Mouse (Mus musculus) mouse embryonic stem cell (cell line): ENCODE data around the gene Primpol.

Experiments used
- in situ Hi-C, 2 experiments: fragments of 300-500 bp; cut with MboI; formaldehyde crosslinking; loops; 1 replicate in 1 of 2; 3 replicates in 1 of 2; pipeline ENCODE4 v1.14.3; 2019 to 2020; ENCODE audit warnings: low sequenced_read_pairs in 2 of 2, low pct_unique_long_range_greater_than_20kb in 1 of 2, mixed read lengths in 1 of 2; ENCODE audit not compliant: unreplicated experiment in 1 of 2

Gene Primpol

GRCm38 (mm10) chr8:46616879-46617689, at the start of gene Primpol, which contains the start of gene Casp3:
TSS of gene Primpol (minus strand) at chr8:46617212.
TSS of gene Casp3 (plus strand) at chr8:46617291.
- in situ Hi-C loops: no loop called here

DNA sequence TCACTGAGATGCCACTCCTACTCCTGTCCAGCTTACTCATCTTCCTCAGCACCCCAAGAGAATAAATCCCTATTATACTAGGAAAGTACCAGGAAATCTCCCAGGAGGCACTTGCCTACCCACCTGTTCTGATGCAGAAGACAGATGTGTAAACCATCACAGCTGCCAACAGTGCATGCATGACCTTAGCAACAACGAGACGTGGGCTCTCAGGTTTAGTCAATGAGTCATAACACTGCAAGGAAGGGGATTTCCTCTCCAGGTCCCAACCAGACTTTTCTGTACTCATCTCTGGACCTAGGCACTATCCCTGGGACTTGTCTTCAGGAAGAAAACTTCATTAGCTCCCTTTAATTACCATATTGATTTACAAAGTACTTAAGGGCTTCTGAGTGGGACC, 38.9 kb upstream of the Primpol start:
- in situ Hi-C loops: no loop called here

- in situ Hi-C loops: no loop called here
Observed at GRCm38 (mm10) chr8:46651872-46652271, 34.9 kb upstream of the Primpol start.

DNA sequence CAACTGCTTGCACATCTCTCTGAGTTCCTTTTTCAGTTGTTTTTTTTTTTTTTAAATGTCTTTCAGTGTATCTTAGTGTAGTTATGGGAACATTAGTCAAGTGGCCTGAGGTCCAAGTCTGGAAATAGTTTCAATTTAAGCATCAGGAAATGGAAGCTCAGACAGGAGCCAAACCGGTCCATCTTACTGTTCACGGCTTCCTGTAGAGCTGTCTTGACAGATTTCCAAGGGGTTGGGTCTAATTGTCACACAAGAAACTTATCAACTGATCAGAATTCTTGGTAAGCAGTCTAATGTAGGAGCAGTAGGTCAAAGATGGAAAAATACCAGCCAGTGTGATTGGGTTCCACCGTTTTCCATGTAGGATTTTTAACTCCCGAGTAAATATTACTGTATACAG, 31.4 kb upstream of the Primpol start:
- in situ Hi-C loops: no loop called here

DNA sequence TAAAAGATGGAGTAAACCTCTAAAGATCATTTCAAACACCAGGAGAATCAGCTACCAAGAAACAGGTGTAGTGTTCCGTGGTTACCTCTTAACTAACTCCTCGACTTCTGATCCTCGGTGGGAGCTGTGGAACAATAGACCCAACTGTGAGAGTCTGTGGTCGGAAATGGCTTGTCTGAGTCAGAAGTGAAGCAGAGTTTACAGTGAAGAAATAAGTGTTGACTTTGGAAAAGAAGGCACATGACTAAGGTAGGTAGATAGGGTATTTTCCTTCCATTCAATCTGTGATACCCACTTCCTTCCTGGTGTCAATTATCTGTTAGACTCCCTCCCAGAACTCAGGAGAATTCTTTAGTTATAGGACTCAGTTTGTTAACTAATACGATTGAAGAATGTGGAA, 24.3 kb upstream of the Primpol start:
- in situ Hi-C loops: no loop called here

GRCm38 (mm10) chr8:46639852-46640251, 22.8 kb upstream of the Primpol start:
- in situ Hi-C loops: no loop called here

- in situ Hi-C loops: no loop called here
Observed at GRCm38 (mm10) chr8:46639010-46639571, 22.1 kb upstream of the Primpol start.

DNA sequence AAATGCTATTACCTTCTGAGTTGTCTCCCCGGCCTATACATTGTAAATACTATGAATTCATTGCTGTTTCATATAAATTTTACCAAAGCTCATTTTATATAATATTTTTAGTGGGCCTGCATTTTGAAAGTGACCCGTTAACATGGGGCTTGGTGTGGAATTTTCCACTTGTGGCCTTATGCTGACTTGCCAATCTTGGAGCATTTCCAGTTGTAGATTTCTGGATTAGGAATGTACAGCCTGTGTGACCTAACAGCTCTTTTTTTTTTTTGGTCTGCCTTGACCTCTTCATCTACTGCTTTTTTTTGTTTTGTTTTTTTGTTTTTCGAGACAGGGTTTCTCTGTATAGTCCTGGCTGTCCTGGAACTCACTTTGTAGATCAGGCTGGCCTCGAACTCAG, 13.9 kb upstream of the Primpol start:
- in situ Hi-C loops: no loop called here

GRCm38 (mm10) chr8:46630422-46630821, 13.4 kb upstream of the Primpol start:
- in situ Hi-C loops: no loop called here

DNA sequence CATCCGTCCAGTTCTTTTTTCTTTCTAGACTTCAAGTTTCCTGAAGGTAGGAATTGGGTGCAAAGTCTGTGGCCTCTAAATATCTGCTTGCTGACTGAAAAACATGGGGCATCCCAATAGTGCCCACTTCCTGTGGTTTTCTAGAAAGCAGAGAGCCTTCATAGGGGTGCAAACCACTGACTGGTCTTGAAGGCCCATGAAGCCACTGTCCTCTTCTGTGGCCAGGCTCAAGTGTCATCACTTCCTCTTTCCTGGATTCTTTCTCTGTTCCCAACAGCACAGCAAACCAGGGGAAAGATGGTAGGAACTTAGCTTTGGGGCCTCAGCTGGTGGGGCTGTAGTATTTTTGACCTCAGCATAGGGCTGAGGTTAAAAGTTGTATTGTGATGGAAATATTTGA, 11.6 kb upstream of the Primpol start:
- in situ Hi-C loops: no loop called here

GRCm38 (mm10) chr8:46627881-46628280, 10.9 kb upstream of the Primpol start:
- in situ Hi-C loops: no loop called here

DNA sequence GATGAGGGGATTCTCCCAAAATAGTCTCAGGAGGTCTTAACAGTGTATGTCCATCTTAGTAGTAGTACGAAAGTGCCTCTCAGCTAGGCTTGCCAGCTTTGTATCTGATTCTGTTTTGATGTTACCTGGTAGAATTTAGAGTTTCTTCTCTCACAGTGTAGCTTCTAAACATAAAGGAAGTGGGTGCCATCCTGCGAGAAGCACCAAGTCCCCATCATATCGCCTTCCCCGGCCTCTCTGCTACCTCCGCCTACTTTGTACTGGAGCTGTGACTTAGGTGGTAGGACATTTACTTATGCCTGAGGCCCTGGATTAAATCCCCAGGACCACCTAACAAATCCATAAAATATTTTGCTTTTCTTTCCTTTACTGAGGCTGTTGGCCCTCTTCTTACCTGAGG, 9.6 kb upstream of the Primpol start:
- in situ Hi-C loops: no loop called here

DNA sequence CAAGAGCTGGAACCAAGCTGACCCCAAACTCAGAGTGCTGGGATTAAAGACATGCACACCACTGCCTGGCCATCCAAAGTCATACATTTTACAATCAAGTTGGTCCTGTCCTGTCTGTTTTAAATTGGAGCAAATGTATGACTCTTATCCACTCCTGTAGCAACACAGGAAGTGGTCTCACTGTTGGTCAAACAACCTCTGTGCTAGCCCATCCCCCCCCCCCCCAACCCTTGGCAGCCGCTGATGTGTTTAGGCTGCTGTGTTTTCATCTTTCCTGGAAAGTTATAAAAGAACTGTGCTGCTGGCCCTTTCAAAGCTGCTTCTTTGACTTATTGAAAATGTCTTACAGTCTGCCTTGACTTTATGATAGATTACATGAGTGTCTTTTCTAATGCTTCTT, 8.2 kb upstream of the Primpol start:
- in situ Hi-C loops: no loop called here

DNA sequence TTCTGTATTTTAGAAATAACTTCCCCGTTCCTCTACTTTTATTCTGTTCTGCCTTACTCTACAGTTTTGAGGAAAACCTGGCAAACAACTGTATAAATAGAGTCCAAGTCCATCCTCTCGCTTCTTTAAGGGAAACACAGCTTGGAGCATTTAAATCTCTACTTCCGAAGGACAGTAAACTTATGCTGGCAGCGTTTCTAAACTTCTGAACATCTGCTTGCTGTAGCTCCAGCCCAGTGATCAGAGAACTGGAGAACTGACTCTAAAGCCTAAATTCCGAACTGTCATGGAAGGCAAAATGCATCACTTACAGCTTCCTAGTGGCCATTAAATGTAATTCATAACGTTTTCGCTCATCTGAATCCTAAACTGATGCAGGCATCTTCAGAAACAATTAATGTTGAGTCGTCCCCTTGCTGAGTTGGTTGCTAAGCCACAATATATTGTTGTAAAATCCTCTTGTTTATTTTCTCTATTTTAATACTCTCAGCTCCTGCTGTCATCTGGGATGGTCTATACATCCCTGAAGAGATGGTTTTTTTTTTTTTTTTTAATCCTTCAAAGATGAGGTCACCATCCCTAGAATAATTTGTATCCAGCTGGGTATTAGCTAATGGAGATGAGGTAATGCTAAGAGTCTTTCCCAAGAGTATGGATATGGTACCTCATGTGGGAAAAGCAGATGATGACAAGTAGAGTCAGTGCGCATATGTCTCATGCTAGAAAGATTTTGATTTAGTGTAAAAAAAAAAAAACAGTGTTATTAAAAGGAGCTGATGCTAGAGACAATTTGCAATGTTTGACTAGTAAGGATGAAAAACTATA, 5.6 kb upstream of the Primpol start:
- in situ Hi-C loops: no loop called here

DNA sequence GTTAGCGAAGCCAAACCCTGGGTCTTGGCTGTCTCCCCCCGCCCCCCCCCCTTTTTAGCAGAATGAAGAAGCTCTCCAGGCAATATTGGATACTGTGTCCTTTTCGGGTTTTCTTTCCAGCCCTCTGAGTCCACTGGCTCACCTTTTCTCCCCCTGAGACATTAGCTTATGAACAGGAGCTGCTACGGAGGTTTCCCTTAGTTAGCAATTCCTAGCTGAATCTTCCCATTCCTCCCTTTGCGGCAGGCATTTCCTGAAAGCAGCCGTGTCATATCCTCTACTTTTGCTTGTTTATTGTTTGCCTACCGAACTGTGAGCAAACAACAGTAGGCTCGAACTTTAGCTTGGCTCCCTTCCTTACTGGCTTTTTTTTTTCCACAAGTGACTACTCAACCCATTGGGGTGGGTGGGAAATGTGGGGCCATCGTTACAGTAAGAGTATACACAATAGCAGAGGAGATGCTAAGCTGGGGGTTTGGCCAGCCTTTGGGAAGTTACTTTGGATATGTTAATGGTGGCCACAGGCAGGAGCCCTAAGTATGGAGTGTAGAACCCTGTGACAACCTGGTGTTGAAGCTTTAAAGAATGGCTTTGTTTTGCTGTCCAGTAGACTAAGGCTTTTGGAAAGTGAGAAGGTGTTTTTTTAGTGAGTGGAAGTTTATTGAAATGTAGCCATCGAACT, 1.8 kb upstream of the Primpol start:
- in situ Hi-C loops: no loop called here

DNA sequence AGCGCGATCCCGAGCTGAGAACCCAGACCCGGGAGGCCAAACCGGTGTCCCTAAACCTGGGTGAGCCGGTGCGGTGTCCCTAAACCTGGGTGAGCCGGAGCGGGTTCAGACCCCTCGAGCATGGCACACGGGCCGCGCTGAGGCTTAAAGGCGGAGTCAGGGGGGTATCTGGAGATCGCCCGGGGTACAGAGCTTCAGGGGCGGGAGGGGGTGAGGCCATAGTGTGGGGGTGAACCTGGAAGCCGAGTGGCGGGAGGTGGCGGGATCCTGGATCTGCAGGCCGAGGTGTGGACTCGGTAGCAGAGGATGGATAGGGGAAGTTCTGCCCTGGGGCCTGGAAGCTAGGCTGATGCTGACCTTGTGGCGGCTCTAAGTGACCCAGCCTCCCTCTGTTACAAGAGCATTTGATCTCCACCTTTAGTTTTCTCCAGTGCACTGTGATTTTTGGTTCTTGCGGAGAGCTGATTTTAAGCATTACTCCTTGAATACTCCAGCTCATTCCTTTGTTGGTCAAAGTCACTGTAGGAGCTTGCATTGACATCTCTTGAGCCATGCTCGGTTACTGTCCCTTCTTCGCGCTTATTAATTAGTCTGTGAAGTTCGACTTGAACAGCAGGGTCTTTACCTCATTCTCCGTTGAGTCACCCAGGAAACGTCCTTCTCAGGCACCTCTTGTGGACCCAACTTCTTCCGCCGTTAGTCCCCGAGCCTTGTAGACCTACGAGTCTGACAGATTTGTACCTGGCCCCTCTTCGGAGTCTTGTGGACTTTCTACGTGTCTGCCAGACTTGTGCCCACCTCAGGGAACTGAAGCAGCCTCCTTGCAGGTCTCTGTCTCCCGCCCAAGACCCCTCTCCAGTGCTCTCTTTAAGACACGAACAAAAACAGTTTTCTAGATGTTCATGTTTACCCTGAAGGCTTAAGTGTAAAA, 943 bp upstream of the Primpol start:
- in situ Hi-C loops: no loop called here

- in situ Hi-C loops: no loop called here
Observed at GRCm38 (mm10) chr8:46615936-46616335, 1.1 kb downstream of the Primpol start.

DNA sequence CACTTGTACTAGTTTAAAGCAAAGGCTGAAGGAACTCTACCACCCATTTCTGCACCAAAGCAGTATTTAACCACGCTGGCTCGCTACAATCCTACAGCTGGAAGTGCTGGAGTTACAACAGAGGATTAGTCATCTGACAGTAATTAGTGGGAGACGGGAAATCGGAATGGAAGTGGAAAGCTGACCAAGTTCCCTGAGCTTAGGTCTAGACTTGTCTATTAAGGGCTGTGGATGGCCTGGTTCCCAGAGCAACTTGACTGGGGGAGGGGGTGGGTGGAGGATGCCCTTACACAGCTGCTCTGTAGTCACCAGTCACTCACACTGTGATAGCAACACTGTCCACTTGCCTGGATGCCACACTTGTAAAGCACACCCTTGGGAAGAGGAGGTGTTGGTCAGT, 3.6 kb downstream of the Primpol start:
- in situ Hi-C loops: no loop called here
